In the genomic region with DNA sequence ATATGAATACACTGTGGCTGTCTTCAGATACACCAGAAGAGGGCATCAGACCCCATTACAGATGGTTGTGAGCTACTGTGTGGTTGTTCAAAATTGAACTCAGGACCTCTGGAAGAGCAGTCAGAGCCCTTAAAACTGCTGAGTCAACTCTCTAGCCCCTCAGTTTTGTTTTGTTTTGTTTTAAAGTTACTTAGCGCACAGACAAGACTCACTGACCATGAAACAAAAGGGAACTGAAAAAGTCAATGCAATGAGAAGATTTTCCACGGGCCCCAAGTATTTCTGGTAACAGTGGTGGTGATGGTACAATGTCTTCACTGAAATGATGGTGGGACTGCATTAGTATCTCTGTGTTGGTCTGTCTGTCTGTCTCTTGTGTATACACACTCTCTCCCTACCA, we compare ENCODE assay signal across 21 mouse cellular contexts. TPM values are rescaled to one million over a fixed set of nuclear protein-coding genes. Genes with fewer than 3 reads are reported as not detected.
DNase-seq lines count a peak whose midpoint lies in the region; ATAC-seq and TF ChIP-seq lines count a peak whose summit lies in the region.
"Had no signal": no experiment of that assay in that cellular context is flagged by ENCODE, and none has a peak within 500 bp of the region (broad histone marks: within the 10 kb centered on the region; RNA-seq: fewer than 3 reads in every experiment).

No protein-coding gene starts in this region.

- no peak overlapping the region for H3K4me3 ChIP-seq in gastrocnemius, adult 2 months
- H3K4me3 ChIP-seq in liver, adult 2 months (ENCODE audit: insufficient read depth, low read depth, low read length), result no peak overlapping the region
- no peak overlapping the region for H3K4me3 ChIP-seq in ES-E14 (ENCODE audit: insufficient read depth in 1 of 2, low read depth in 1 of 2, low read length in 2 of 2, poor library complexity in 1 of 2, severe bottlenecking in 1 of 2)
- H3K4me3 ChIP-seq: embryonic facial prominence, embryonic 13.5 days; heart, embryonic 12.5 days; neural tube, embryonic 15.5 days; stomach, embryonic 15.5 days had no signal

- in situ Hi-C loops in ES-E14 (cut with MboI; ENCODE audit: low sequenced_read_pairs in 2 of 2, unreplicated experiment in 2 of 2), result no loop called here

- intact Hi-C loops in gastrocnemius, adult 2 months (cut with DNase I), result no loop called here

- peak; percentile 78 for ATAC-seq in megakaryocyte, adult 5-6 weeks (ENCODE audit: poor library complexity, severe bottlenecking)
- ATAC-seq: forebrain, embryonic 14.5 days; hindbrain, embryonic 16.5 days had no signal

- H3K9ac ChIP-seq in liver, adult 2 months (ENCODE audit: low read depth, low read length), result no peak overlapping the region
- H3K9ac ChIP-seq in ES-E14 (ENCODE audit: insufficient read depth, low read depth, low read length, poor library complexity, severe bottlenecking), result no peak overlapping the region
- H3K9ac ChIP-seq: embryonic facial prominence, embryonic 13.5 days; heart, embryonic 12.5 days; liver, embryonic 14.5 days; neural tube, embryonic 15.5 days; stomach, embryonic 15.5 days had no signal

- H3K79me2 ChIP-seq in liver, adult 2 months (ENCODE audit: control insufficient read depth, insufficient read depth, low read length), result no peaks in the 10 kb centered on the region; the same call in 1 of the 2 replicates

- no peak for DNase-seq in gastrocnemius, adult 2 months
- DNase-seq in gastrocnemius, postnatal 25 days, result no peak
- peak; percentile 30 for DNase-seq in liver, adult 2 months (ENCODE audit: extremely low read depth, low read depth, low spot score)
- DNase-seq in liver (no peak), ES-E14 (ENCODE audit: low read depth, low spot score) (no peak)
- no peak for DNase-seq in adrenal gland, adult 2 months
- no peak for DNase-seq in adrenal gland, postnatal 4 days (ENCODE audit: low spot score in 2 of 2)
- DNase-seq: cerebellum, adult 9-10 months; gastrocnemius, postnatal 36 days; heart, postnatal 4 days; kidney, adult 18-20 months; midbrain, embryonic 14.5 days had no signal

- TF ChIP-seq POLR2A in liver, adult 2 months (IDR thresholded peaks at IDR 0.05; ENCODE audit: extremely low read depth, insufficient read depth, low read length), result no peak

- no peak overlapping the region for H3K27ac ChIP-seq in gastrocnemius, adult 2 months
- no peak overlapping the region for H3K27ac ChIP-seq in liver, adult 2 months (replicated peaks; ENCODE audit: insufficient read depth, low read depth, low read length)
- no peak overlapping the region for H3K27ac ChIP-seq in ES-E14 (ENCODE audit: insufficient read depth, low read depth, low read length, poor library complexity, severe bottlenecking)
- H3K27ac ChIP-seq: embryonic facial prominence, embryonic 13.5 days; kidney, postnatal 0 days; liver, embryonic 14.5 days; neural tube, embryonic 15.5 days; stomach, embryonic 15.5 days had no signal

- no peaks in the 10 kb centered on the region for H3K4me1 ChIP-seq in liver, adult 2 months (ENCODE audit: control insufficient read depth, insufficient read depth, low read length)
- no peaks in the 10 kb centered on the region for H3K4me1 ChIP-seq in ES-E14 (ENCODE audit: control insufficient read depth in 2 of 2, insufficient read depth in 2 of 2, low read length in 2 of 2, poor library complexity in 1 of 2)
- H3K4me1 ChIP-seq: embryonic facial prominence, embryonic 13.5 days; heart, embryonic 12.5 days; neural tube, embryonic 15.5 days; stomach, embryonic 15.5 days had no signal

- 94% methylated on average over 2 of the region's 2 CpGs for WGBS in liver, adult 2 months

- H3K36me3 ChIP-seq in liver, adult 2 months (ENCODE audit: control insufficient read depth, insufficient read depth, low read length), result no peaks in the 10 kb centered on the region
- no peaks in the 10 kb centered on the region for H3K36me3 ChIP-seq in ES-E14 (ENCODE audit: control insufficient read depth, insufficient read depth, low read length, poor library complexity, severe bottlenecking)
- H3K36me3 ChIP-seq: embryonic facial prominence, embryonic 13.5 days; heart, embryonic 12.5 days; neural tube, embryonic 15.5 days; stomach, embryonic 15.5 days had no signal

- no peaks in the 10 kb centered on the region for H3K27me3 ChIP-seq in liver, adult 2 months (ENCODE audit: control insufficient read depth, insufficient read depth, low read length)
- H3K27me3 ChIP-seq: embryonic facial prominence, embryonic 13.5 days; heart, embryonic 12.5 days; neural tube, embryonic 15.5 days; stomach, embryonic 15.5 days had no signal

- TF ChIP-seq CTCF in gastrocnemius, adult 2 months (IDR thresholded peaks at IDR 0.05), result 0 out of 2 replicates have a peak, but pooled peaks have one; percentile 3
- TF ChIP-seq CTCF in liver, adult 2 months (IDR thresholded peaks at IDR 0.05; ENCODE audit: low read depth, low read length), result no peak

- H3K9me3 ChIP-seq in ES-E14 (ENCODE audit: control insufficient read depth, insufficient read depth, low read depth, low read length), result no peaks in the 10 kb centered on the region
- H3K9me3 ChIP-seq: embryonic facial prominence, embryonic 13.5 days; heart, embryonic 12.5 days; neural tube, embryonic 15.5 days; stomach, embryonic 15.5 days had no signal

TF ChIP-seq in ES-E14, 5 proteins besides CTCF, POLR2A, EP300 and RAD21:
- no peak for TF ChIP-seq ZNF384 (IDR thresholded peaks at IDR 0.05; ENCODE audit: low read depth, low read length)
- peak; percentile 62 for TF ChIP-seq MAFK (IDR thresholded peaks at IDR 0.05; ENCODE audit: insufficient read depth, low read depth, low read length)
- TF ChIP-seq CHD2 (IDR thresholded peaks at IDR 0.05; ENCODE audit: low read depth, low read length), result no peak
- TF ChIP-seq ZC3H11A (IDR thresholded peaks at IDR 0.05; ENCODE audit: borderline replicate concordance, low read depth, low read length), result no peak
- no peak for TF ChIP-seq HCFC1 (IDR thresholded peaks at IDR 0.05; ENCODE audit: borderline replicate concordance, insufficient read depth, low read length)

RNA-seq across cellular contexts. Expression of gene Abhd12, which starts 43.4 kb away (rescaled TPM):
- total RNA-seq in gastrocnemius, adult 2 months (2021), result 10 to 100 TPM; 24.3 to 25.4 TPM
- total RNA-seq in gastrocnemius, postnatal 25 days (2021), result 10 to 100 TPM; 24.7 to 24.8 TPM
- 31.8 and 33.4 TPM in 2 replicates for total RNA-seq in liver, adult 2 months (2014; rRNA removed)
- polyA plus RNA-seq in liver, adult 2 months (2012; rRNA removed), result 26.3 and 28.4 TPM in 2 replicates
- total RNA-seq in ES-E14 (2012; rRNA removed), result 59.4 and 69.5 TPM in 2 replicates
- 37.6 and 51.0 TPM in 2 replicates for total RNA-seq in megakaryocyte, adult 5-6 weeks (2015)
- 47.4 and 100 TPM in 2 replicates for total RNA-seq in megakaryocyte, adult 5-6 weeks (2017)
- total RNA-seq in adrenal gland, adult 2 months (2021), result 10 to 100 TPM; 79.2 to 82.0 TPM
- 45.5 and 46.9 TPM in 2 replicates for polyA plus RNA-seq in adrenal gland, adult 2 months (2012; rRNA removed)
- total RNA-seq in adrenal gland, postnatal 4 days (2021), result 10 to 100 TPM; 52.0 to 52.8 TPM

RNA-seq across cellular contexts. Expression of gene Gins1, which starts 44.1 kb away (rescaled TPM):
- total RNA-seq in gastrocnemius, adult 2 months (2021), result 1 to 10 TPM; 2.2 to 2.4 TPM
- total RNA-seq in gastrocnemius, postnatal 25 days (2021), result 1 to 10 TPM; 1.6 to 2.3 TPM
- 4.4 and 5.4 TPM in 2 replicates for total RNA-seq in liver, adult 2 months (2014; rRNA removed)
- 2.0 and 2.7 TPM in 2 replicates for polyA plus RNA-seq in liver, adult 2 months (2012; rRNA removed)
- total RNA-seq in ES-E14 (2012; rRNA removed), result 40.1 and 45.6 TPM in 2 replicates
- total RNA-seq in megakaryocyte, adult 5-6 weeks (2015), result 53.1 and 69.5 TPM in 2 replicates
- 69.8 and 78.7 TPM in 2 replicates for total RNA-seq in megakaryocyte, adult 5-6 weeks (2017)
- total RNA-seq in adrenal gland, adult 2 months (2021), result 1 to 10 TPM; 1.5 to 2.7 TPM
- 0.65 and 0.70 TPM in 2 replicates for polyA plus RNA-seq in adrenal gland, adult 2 months (2012; rRNA removed)
- 10 to 100 TPM; 12.6 to 12.9 TPM for total RNA-seq in adrenal gland, postnatal 4 days (2021)
